Mouse (Mus musculus) liver, adult (tissue): ENCODE measurements around the gene F11r.

Source experiments
- GATA4 ChIP-seq: IDR thresholded peaks from 2 replicates; pipeline ENCODE4 v1.6.1; 2014; ENCODE audit warnings: mild to moderate bottlenecking, low read length; ENCODE audit not compliant: insufficient replicate concordance

F11r gene

DNA sequence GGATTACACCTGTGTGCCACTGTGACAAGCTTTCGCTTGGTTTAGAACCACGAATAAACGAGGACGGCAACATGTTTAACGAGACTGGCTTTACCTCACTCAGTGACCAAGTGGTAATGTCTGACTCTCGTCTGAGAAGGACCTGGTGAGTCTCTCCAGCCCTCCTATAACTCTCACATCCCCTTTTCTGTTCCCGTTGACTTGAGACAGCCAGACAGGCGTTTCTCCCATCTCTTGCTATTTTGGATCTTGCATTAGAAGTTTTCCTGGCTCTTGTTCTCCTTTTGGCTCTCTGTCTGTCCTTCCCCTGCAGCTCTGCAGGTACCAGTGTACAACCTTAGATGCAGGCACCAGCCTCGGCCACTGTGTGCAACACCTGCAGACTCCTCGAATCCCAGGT, 13.7 kb downstream of the F11r start:
- no peak for TF ChIP-seq GATA4

DNA sequence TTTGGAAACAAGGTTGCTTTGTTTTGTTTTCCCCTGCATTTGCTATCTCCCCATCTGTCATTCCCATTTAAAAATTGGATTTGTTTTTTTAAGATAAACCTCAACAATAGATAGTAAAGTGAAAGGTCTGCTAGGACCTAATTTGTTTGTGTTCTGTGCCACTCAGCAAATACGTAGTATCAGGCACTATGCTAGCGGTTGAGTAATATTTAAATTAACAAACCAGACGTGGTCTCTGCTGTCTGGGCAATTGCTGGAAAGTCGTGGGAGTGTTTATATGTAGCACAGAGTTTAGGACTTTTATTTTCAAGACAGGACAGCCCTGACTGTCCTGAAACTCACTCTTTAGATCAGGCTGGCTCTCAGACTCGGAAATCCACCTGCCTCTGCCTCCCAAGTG, 15.2 kb downstream of the F11r start:
- no peak for TF ChIP-seq GATA4

- no peak for TF ChIP-seq GATA4
These were observed 15.6 kb downstream of the F11r start for GRCm38 (mm10) chr1:171452923-171453322.

DNA sequence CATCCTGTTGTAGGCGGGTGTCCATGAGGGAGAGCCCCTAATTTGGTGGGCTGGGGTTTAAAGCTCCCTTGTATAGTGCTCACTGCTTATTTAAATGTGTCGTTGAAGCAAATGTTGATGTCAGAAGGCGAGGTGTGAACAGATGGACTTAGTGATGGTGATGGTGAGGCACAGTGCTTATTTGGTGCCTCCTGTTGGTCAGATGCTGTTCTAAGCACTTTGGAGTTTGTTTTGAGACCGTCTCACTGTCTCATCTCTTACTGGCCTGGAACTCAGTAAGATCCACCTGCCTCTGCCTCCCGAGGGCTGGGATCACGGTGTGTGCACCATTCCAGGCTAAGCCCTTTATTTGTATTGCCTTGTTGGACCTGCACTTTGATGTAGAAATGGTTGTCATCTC, 17.6 kb downstream of the F11r start:
- no peak for TF ChIP-seq GATA4

- TF ChIP-seq GATA4 = no peak
These were observed 20.2 kb downstream of the F11r start for GRCm38 (mm10) chr1:171457568-171457967.

GRCm38 (mm10) chr1:171459791-171460190, 22.5 kb downstream of the F11r start:
- TF ChIP-seq GATA4 = no peak

DNA sequence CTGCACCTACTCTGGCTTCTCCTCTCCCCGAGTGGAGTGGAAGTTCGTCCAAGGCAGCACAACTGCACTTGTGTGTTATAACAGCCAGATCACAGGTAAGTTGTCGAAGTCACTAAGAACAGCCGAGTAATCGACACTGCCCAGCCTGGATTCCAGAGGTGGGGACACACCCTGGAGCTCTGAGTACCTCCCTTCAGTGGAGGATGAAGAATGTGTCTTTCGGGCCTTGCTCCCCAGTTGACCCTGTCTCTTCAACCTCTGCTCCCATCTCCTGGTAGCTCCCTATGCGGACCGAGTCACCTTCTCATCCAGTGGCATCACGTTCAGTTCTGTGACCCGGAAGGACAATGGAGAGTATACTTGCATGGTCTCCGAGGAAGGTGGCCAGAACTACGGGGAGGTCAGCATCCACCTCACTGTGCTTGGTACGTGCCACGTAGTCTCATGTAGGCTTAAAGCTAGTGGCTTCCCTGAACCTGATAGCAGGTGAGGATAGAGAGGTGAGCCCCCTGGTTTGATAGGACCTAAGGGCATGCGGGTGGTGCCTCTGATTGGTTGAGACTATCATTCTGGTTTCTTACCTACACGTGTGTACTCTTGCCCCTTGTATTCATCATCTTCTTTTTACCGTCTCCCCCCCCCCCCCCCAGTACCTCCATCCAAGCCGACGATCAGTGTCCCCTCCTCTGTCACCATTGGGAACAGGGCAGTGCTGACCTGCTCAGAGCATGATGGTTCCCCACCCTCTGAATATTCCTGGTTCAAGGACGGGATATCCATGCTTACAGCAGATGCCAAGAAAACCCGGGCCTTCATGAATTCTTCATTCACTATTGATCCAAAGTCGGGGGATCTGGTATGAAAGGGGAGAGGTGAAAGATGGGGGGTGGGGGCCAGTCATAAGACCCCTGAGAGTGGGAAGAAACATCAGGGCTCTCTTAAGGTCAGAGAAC, 23.5 kb downstream of the F11r start:
- TF ChIP-seq GATA4 = no peak

- TF ChIP-seq GATA4 = no peak
These were observed 25.8 kb downstream of the F11r start for GRCm38 (mm10) chr1:171463133-171463532.

DNA sequence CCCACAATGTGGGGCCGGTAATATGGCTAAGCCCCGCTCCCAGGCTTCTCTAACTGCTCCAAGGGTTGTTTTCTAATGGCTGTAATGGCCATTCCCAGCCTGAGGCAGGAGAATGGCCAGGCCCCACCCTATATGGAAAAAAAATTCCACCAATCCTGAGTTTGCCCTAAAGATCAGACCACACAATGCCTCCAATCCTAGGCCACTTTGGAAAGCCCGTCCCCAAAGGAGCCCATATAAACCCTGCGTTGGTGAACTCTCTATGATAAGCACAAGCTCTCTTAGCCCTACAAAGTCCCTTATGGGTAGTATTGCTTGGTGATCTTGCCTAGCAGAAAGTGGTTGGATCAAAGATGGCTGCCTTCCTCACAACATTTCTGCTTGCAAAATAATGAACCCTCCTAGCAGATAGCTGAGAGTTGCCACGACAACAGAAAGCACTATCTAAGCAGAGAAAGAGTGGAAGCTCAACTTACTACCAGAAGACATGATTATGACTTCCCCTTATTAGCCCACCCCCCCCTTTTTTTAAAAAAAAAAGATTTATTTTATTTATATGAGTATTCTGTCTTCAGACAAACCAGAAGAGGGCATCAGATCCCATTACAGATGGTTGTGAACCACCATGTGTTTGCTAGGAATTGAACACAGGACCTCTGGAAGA, 28.5 kb downstream of the F11r start:
- TF ChIP-seq GATA4 = no peak

- TF ChIP-seq GATA4 = no peak
These were observed 29.2 kb downstream of the F11r start for GRCm38 (mm10) chr1:171466565-171466964.

DNA sequence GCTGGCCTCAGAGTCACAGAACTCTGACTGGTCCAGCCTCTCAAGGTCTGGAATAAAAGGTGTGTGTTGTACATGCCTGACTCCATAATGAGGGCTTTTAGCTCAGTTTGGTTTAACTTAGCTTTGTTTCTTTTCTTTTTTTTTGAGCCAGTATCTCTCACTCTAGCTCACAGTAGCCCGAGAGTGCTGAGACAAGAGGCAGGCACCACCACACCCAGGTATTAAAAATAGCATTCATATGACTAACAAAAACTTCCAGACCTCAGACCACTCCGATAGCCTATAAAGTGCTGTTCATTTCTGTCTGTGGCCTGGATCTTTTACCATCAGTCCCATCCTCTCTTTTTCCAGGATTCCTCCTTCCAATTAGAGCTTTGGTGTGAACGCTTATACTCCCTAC, 32.3 kb downstream of the F11r start:
- TF ChIP-seq GATA4 = no peak

GRCm38 (mm10) chr1:171470371-171470871, 33.1 kb downstream of the F11r start:
- TF ChIP-seq GATA4 = no peak

- no peak for TF ChIP-seq GATA4
These were observed 33.6 kb downstream of the F11r start for GRCm38 (mm10) chr1:171470896-171471295.

DNA sequence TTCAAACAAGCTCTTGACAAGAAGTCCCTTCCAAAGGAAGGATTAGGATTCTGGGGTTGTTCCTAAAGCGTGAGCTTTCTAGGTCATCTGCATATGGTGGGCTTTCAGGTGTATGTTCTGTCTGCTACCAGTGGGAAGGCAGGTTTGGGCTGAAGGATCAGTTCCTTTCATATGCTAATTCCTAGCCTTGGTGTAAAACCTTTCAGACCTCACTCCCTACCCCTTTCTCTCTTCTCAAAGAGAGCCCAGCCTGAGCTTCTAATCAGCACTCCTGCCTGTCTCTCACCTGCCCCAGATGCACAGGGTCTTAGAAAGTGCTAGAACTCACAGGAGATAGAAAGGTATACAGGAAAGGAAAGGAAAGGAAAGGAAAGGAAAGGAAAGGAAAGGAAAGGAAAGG, 34.1 kb downstream of the F11r start:
- no peak for TF ChIP-seq GATA4

DNA sequence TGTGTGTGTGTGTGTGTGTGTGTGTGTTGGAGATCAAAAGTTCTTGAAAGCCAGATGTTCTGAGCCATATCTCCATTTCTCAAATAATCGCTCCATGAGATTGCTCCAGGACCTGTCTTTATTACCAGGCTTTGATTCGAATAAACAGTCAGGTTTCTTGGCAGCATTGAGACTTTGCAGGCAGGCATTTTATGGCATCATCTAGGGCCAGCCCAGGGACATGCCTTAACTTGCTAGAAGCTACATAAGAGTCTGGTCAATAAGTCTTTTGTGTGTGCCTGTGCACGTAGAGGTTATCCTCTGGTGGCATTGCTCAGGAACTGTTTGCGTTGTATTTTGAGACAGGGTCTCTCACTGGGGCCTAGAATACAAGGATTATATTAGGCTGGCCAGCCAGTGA, 36.2 kb downstream of the F11r start:
- no peak for TF ChIP-seq GATA4

DNA sequence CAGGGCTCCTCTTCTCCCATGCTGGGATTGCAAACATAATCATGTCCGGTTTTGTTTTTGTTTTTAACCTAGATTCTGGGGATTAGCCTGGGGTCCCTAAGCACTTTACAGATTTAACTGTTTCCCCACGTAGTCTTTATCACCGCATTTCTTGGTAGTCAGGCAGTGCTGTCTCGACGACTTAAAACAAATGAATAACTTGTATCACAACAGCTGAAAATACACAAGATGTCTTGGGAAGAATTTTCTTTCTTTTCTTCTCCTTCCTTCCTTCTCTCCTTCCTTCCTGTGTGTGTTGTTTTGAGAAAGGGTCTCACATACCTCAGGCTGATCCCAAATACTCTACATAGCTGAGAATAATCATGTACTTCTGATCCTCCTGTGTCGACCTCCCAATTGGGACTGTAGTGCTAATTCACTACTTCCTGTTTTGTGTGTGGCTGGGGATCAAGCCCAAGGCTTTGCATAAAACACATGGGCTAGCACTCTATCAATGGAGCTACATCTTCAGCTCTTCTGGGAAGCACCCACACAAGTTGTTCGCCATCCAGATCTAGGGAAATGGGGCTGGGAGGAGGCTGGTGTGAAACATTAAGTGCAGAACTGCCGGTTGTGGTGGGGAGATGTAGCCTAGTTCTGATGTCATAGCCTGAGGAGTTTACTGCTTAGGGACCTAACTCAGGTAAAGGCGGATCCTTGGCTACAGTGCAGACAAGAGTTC, 36.7 kb downstream of the F11r start:
- no peak for TF ChIP-seq GATA4

GRCm38 (mm10) chr1:171477123-171477522, 39.8 kb downstream of the F11r start:
- no peak for TF ChIP-seq GATA4
